Mouse (Mus musculus) neural tube, postnatal 0 days (tissue): ENCODE results near the gene Gm17304. TPM values are rescaled to one million over a fixed set of nuclear protein-coding genes. Genes with fewer than 3 reads are reported as not detected.

Experiments
- polyA plus RNA-seq: library from polyadenylated mRNA; unstranded; fragments of >200 nt; fragmentation: Nextera tagmentation; extraction: Ambion mirVana; gene quantifications from 2 replicates; pipeline ENCODE4 v1.2.1, GENCODE M21; 2015

The Gm17304 gene
- polyA plus RNA-seq, result not detected in 2 replicates

DNA sequence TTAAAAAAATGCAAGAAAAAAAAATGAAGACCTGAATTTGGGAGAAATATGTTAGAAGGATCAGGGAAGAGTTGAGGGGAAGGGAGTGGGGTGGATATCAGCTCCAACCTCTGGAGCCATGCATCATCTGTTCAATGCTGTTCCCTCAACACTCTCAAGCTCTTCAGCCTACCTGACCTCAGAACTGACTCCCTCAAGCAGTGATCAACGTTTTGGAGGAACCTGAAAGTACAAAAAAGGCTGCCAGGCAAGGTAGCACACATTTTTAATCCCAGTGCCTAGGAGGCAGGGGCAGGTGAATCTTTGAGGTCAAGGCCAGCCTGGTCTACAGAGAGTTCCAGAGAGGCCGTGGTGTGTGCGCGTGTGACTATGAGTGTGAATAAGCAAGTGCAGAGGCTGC lies at the start of gene Gm17304:
Gene Gm17304, plus strand, starts transcription at position 301 of the 400 bp plus-strand sequence.

Other genes starting within 250 kb of the Gm17304 start
- 0.76 and 0.95 TPM in 2 replicates for gene Barhl2, start 150.9 kb upstream of the Gm17304 start, polyA plus RNA-seq
- 69.4 and 73.1 TPM in 2 replicates for gene Zfp644, start 88.2 kb downstream of the Gm17304 start, polyA plus RNA-seq